Mouse (Mus musculus): ENCODE measurements around the gene Bcl9l.
A peak's percentile ranks its signal among the peaks of the same experiment; 100 is the strongest.

Gene Bcl9l

GRCm38 (mm10) chr9:44497624-44498377, 15.2 kb downstream of the Bcl9l start:
- DNase-seq (ENCODE audit: low spot score), result no peak

DNA sequence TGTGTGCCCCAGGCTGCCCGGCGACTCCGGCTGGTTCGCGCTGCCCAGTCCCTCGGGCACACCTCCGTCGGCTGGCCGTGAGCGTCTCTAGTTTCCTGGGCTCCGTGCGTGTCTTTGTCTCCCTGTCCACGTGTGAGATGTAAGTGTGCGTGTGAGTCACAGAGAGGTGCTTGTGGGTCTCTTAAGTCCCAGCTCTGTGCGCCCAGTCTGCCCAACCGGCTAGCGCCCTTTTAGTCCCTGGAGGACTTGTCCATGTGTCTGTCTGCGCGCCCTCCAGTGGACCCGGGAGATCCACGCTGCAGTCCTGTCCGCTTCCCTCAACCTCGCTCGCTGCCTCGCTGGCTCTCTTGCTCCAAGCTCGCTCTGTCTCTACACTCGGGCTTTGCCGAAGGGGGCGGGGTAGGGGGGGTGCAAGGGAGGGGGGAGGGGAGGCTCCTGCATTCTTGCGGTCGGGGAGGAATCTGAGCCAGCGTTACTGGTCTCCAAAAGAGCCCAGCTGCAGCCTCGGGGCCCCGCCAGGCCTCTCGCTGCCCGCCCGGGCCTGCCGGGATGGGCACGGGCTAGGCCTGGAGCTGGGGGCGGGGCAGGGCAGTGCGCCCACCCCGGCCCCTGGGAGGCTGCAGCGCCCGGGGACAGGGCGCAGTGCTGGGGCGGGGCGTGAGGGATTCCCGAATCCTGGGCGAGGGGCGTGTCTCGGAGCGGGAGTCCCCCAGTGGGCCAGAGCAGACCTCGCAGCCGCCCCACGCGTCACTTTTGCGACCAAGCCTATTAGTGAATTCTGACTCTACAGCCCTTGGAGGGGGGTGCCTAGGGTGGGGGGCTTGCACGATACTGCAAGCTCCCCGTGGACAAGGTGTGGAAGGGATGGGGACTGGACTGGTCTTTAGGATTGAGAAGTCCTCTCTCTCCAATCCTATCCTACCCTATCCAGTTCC, 16.1 kb downstream of the Bcl9l start:
- no peak for DNase-seq (ENCODE audit: low spot score)

DNA sequence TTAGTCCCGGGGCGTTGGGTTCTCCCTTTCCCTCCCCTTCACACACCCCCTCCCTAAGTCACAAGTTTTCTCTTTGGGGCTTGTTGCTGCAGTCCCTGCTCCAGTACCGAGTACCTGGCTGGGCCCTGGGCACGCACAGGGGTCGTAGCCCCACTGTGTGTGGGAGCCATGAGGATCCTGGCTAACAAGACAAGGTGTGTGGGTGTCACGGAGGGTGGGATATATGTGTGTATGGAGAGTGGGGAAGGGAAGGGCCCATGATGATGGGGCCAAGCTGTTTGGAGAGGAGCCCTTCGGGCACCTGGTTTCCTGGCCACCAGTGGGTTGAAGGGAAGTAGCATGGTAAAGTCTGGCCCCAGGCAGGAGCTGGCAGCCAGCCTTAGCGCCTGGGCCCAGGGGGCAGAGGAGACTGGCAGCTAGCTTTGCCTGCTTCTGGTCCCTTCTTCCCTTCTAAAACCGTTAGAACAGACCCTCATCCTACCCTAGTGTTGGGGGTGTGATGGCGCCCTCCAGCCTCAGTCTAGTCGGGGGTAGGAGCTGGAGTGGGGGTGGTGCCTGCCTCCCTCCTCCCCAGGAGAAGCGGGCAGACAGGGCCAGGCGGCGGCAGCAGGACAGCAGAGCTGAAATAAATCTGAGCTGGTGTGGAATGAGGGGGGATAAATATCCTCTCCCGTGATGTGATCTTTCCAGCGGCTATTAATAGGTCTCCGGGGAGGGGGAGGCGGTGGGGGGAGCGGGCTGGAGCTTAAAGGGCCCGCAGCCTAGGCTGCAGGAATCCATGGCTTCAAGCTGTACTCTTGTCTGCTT, 16.9 kb downstream of the Bcl9l start:
- DNase-seq (ENCODE audit: low spot score), result no peak

GRCm38 (mm10) chr9:44500163-44500533, 17.5 kb downstream of the Bcl9l start:
- DNase-seq (ENCODE audit: low spot score), result no peak

DNA sequence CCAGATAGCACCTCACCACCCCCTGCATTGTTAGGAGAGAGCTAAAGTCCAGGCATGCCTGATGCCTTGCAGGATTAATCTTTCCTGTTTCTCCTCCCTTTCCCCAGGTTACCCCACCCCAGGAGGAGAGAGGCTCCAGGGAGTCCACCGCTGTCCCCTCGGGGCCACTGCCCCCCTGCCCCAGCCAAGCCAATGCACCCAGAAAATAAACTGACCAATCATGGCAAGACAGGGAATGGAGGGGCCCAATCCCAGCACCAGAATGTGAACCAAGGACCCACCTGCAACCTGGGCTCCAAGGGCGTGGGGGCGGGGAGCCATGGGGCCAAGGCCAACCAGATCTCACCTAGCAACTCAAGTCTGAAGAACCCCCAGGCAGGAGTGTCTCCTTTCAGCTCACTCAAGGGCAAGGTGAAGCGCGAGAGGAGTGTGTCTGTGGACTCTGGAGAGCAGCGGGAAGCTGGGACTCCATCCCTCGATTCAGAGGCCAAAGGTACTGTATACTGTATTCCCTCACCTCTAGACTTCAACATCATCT, 18.1 kb downstream of the Bcl9l start:
- no peak for DNase-seq (ENCODE audit: low spot score)

DNA sequence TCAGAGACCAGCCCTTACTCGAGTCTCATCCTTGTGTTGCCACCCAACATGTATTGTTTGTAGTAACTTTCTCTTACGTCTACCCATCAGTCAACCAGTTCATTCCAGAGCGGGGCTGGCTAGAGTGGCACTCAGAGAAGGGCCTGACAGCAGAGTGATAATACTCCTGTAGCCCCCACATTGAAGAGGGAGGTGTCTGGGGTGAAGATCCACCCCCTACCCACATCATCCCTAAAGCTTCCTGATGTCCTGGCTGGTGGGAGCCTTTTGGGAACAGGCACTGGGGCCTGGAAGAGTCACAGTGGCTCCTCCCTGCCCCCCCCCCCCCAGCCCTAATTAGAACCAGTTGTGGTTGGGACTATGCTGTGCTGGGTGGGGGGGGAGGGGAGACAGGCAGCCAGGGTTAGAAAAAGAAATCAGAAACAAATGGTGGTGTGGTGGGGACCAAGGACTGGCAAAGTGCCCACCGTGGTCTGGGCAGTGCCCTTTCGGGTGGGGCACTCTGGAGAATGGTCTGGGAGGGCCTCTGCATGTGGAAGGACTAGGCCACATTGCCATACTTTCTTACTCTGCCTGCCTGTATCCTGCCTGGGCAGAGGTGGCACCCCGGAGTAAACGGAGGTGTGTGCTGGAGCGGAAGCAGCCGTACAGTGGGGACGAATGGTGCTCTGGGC, 18.7 kb downstream of the Bcl9l start:
- no peak for DNase-seq (ENCODE audit: low spot score)

- peak; percentile 71 for DNase-seq (ENCODE audit: low spot score)
Measured at GRCm38 (mm10) chr9:44502006-44502405, 19.4 kb downstream of the Bcl9l start.

- no peak for DNase-seq (ENCODE audit: low spot score)
Measured at GRCm38 (mm10) chr9:44504893-44505823, 22.5 kb downstream of the Bcl9l start.

DNA sequence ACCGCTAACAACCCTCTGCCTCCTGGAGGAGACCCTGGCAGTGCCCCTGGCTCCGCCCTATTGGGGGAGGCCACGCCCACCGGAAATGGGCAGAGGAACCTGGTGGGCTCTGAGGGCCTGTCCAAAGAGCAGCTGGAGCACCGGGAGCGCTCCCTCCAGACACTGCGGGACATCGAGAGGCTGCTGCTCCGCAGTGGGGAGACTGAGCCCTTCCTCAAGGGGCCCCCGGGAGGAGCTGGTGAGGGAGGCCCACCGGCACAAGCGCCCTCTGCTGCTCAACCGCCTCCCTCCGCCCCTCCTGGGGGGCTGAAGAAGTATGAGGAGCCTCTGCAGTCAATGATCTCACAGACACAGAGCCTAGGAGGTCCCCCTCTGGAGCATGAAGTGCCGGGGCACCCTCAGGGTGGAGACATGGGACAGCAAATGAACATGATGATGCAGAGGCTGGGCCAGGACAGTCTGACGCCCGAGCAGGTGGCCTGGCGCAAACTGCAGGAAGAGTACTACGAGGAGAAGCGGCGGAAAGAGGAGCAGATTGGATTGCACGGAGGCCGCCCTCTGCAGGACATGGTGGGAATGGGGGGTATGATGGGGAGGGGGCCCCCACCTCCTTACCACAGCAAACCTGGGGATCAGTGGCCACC, 23.3 kb downstream of the Bcl9l start:
- no peak for DNase-seq (ENCODE audit: low spot score)

GRCm38 (mm10) chr9:44506566-44506965, 23.9 kb downstream of the Bcl9l start:
- no peak for DNase-seq (ENCODE audit: low spot score)

- DNase-seq (ENCODE audit: low spot score), result no peak
Measured at GRCm38 (mm10) chr9:44507345-44507744, 24.7 kb downstream of the Bcl9l start.

- DNase-seq (ENCODE audit: low spot score), result no peak
Measured at GRCm38 (mm10) chr9:44508124-44508619, 25.5 kb downstream of the Bcl9l start.

- no peak for DNase-seq (ENCODE audit: low spot score)
Measured at GRCm38 (mm10) chr9:44508721-44509486, 26.3 kb downstream of the Bcl9l start.

- DNase-seq (ENCODE audit: low spot score), result peak; percentile 59
Measured at GRCm38 (mm10) chr9:44509487-44510354, 27.1 kb downstream of the Bcl9l start.

DNA sequence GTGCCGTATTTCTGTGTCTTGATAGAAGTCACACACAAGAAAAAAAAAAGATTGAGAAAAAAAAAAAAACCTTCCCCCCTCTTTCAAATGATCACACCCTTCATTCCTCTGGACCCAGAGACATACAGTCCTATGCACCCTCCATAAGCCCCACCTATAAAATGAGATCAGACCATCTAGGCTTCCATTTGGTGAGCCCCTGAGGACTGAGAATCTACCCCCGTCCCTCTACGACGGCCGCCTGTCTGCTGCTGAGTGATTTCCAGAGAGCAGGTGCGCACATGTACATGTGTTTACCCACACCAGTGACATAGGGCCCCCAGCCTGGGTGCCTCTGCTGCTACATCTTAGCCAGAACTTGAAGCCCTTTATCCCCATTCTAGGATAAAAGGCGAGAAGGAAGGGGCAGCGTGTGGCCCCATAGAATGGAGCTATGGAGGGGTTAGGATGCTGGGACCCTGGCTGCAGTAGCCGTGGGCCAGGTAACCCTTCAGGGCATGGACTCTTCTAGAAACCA, 27.8 kb downstream of the Bcl9l start:
- DNase-seq (ENCODE audit: low spot score), result no peak

- DNase-seq (ENCODE audit: low spot score), result no peak
Measured at GRCm38 (mm10) chr9:44510872-44511601, 28.4 kb downstream of the Bcl9l start.

Data from c-Kit-positive CD71-positive TER-119-positive erythroid progenitor cells, embryonic 14.5 days (primary cell).